Mouse (Mus musculus) right cerebral cortex, adult 2 months (tissue): Measurements from ENCODE around the gene Mpi.

Experiments
- DNase-seq, 2 experiments: peaks; one replicate each; pipeline ENCODE4 v3.0.0; 2021 to 2022; ENCODE audit warnings: low spot score in 2 of 2

The Mpi gene

GRCm38 (mm10) chr9:57523754-57524153, 28.8 kb downstream of the Mpi start:
- DNase-seq: no peak

- no peak for DNase-seq
Observed at GRCm38 (mm10) chr9:57522861-57523246, 29.7 kb downstream of the Mpi start.

- DNase-seq: no peak
Observed at GRCm38 (mm10) chr9:57522114-57522860, 30.3 kb downstream of the Mpi start.

DNA sequence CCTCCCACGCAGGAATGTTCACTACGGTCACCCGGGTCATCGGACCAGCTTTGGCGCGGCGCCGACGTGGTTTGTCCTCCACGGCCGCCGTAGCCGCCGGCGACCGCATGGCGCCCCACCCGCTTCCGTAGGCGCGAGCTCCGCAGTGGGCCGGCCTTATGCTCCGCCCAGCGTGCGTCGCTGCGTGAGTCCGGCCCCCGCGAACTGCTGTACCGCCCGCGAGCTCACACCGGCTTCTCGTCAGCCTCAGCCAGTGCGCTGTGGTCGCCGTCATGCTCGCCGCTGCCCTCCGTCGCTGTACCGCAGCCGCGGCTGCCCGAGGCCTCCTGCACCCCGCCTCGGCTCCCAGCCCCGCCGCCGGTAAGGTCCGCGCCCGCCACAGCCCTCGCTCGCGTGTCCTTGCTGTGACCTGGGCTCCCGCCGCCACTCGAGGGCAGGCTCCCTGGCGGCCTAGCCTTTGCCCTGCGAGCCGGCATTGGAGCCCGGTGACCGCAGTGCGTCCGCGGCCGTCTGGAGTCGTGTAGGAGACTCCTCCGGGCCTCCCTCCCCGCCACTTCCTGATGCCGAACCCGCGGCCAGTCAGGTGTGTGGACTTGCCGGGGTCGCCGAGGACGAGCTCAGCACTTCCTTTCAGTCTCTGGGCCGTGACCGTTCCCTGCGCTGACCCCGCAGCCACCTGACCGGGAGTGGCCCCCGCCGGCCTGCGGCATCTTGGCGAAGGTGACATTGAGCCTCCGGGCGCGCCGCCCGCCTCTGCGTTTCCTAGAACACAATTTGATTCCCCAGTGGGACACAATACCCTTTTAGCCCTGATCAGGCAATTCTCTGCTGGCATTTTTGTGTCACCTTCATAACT, 31.3 kb downstream of the Mpi start, which contains the start of gene Cox5a:
Gene Cox5a (plus strand): TSS at position 219 of the 856 bp plus-strand sequence.
- peak; percentile 92 to 94 for DNase-seq

DNA sequence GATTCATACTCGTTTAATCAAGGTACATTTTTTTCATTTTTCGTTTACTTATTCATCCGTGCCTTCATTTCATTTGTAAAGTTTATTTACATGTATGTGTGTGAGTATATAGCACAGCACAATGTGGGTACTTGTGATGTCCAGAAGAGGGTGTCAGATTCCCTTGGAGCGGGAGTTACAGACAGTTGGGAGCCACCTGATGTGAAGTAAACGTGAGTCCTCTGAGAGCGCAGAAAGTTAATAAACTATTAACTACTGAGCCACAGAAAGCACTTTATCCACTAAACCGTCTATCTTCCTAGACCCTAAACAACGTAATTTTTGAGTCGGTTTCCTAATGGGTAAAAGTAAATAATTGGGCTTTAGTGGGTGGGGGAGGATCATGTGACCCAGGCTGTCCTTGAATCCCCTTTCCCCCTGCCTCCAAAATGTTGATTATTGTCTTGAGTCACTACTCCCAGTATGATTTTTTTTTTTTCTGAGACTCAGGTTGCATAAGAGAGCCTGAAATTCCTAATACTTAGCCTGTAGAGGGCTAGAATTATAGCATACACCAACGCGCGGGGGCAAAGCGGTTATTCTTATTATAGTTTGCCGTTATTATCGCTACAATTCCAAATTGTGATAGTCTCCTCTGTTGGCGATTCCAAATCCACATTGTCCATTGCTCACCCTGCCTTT, 32.0 kb downstream of the Mpi start:
- DNase-seq: no peak

DNA sequence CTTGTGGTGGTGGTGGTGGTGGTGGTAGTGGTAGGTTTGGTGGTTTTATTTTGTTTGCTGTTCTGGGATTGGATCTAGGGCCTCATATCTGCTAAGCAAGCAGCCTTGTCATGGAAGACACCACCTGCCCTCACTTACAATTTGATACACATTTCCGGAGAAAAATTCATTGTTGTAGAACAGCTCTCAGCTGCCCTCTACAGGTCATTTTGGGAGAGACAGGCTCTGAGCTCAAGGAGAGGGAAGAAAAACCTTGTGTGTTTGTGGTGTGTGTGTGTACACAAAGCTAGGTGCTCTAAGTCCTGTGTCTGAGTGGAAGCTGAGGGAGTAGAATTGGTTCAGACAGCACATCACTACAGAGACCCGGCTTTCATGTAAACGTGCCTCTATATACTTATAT, 35.5 kb downstream of the Mpi start:
- peak; percentile 73 to 77 for DNase-seq

GRCm38 (mm10) chr9:57510577-57510976, 42.0 kb downstream of the Mpi start:
- no peak for DNase-seq

DNA sequence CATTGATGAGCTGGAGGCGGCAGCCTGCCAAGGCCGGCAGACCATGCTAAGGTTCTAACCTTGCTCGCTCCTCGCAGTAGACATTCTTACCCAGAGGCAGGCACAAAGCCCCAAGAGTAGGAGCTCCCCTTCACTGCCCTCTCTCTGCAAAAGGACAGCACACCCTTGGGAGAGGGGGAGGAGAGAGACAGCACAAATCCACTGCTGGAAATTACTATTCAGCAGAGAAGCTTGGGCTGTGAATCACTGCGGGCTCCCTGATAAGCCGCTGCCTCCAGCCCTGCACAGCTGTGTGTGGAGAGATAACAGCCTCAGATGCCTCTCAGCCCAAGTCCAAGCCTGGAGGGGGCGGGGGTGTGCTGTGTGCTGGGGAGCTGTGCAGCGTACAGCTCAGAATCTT, 46.9 kb downstream of the Mpi start:
- DNase-seq: peak; percentile 62

- DNase-seq: no peak
Observed at GRCm38 (mm10) chr9:57504891-57505290, 47.7 kb downstream of the Mpi start.

DNA sequence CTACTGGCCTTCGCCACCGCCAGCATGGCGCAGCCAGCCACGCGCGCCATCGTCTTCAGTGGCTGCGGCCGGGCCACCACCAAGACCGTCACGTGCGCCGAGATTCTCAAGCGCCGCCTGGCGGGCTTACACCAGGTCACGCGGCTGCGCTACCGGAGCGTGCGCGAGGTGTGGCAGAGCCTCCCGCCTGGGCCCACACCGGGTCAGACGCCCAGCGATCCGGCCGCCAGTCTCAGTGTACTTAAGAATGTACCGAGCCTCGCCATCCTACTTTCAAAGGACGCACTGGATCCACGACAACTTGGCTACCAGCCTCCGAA, 48.2 kb downstream of the Mpi start:
- DNase-seq: peak; percentile 53 to 55

DNA sequence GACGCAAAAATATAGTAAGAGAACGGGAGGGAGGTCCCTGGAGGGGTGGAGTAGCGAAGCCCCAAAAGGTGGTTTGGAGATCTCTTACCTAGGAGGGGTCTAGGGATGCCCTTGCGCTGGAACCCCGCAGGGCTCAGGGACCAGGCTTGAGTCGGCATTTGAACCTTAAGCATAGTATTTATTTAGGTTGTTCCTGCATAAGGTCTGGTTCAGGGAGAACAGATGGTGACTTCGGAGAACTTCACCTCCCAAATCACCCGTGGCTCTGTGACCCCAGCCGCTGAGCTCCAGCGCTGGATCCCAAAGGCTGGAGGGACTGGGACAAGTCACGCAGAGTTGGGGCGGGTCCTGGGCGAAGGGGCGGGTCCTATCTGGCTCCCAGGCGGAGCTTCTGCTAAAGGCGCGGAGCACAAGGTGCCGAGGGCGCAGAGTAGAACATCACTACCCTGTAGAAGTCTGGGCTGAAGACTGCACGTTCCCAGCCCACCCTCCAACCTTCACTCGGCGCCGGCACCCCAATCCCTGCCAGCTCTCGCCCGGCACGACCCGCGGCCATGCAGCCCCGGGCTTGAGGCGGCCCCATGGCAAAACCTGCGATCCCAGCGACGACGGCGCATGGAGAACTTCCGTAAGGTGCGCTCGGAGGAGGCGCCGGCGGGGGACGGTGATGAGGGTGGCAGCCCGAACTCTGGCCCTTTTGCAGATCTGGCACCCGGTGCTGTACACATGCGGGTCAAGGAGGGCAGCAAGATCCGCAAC, 48.8 kb downstream of the Mpi start, which contains the start of gene Rpp25:
Gene Rpp25 (plus strand): TSS at position 405 of the 759 bp plus-strand sequence.
- DNase-seq: peak; percentile 38 to 55

DNA sequence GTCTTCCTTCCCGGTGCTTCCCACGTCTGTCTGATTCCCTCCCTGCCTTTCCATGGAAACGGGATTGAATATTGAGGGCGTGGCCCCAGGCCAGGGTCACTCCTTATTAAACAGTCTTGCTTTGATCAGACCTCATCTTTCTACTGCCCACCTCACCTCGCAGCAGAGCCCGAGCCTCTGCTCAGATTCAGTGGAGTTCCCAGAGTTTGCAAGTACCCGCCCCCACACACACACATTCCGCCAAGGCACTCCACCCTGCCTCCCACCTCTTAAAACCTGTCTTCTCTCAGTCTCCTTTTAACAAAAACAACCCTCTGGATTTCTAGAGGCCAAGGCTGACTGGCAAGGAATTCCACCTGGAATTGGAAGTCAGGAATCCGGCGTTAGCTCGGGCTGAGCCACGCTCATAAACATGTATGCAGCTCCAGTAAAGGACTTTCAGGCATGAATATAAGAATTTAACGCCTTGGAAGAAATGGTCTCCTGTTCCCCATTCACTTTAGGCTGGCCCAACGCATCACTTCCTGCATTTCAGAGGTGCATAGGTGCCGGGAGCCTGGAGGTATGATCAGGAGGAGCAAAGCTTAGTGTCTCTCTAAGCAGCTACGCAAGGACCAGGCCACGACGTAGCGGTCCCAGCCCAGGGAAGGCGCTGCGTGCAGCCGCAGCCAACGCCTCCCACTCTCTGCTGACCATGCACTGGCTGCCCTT, 49.5 kb downstream of the Mpi start:
- peak; percentile 48 to 50 for DNase-seq

- DNase-seq: peak; percentile 54 to 61
Observed at GRCm38 (mm10) chr9:57501861-57502260, 50.7 kb downstream of the Mpi start.

GRCm38 (mm10) chr9:57501452-57501851, 51.1 kb downstream of the Mpi start:
- DNase-seq: peak; percentile 49 to 59

DNA sequence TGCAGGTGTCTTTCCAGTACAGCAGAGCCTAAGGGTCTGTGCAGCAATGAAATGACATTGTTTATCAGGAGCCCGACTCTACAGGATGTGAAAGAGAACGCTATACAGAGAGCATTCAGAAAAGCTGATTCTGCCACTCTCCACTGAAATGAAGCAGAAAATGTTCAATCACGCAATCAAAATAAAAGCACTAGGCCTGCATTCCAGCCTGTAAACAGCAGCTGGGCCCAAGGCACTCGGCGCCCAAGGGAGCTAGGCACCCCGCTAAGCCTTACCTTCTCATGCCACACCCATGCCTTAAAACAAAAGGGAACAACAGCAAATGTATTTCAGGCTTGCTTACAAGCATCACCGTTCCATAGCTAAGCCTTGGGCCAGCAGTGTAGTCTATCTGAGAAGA, 54.0 kb downstream of the Mpi start:
- DNase-seq: no peak

GRCm38 (mm10) chr9:57497236-57497635, 55.3 kb downstream of the Mpi start:
- DNase-seq: no peak

DNA sequence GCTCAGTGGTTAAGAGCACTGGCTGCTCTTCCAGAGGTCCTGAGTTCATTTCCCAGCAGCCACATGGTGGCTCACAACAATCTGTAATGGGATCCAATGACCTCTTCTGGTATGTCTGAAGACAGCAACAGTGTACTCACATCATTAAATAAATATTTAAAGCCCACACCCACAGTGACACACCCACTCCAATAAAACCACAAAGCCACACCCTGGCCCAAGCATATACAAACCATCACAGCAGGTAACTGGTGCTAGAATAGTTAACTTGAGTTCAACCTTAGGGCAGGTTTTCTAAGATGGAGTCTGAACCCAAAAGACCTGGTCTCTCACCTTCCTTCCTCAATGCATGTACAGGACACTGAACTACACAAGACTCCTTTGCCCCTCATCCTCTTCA, 57.6 kb downstream of the Mpi start:
- no peak for DNase-seq
